Mouse (Mus musculus): ENCODE data around the gene Ankrd13a. TPM values are rescaled to one million over a fixed set of nuclear protein-coding genes. Genes with fewer than 3 reads are reported as not detected.

Ankrd13a gene
- polyA plus RNA-seq (2017; shearing (Covaris generic)) = 10 to 100 TPM; 18.9 to 22.4 (median 21.2) TPM

GRCm38 (mm10) chr5:114774403-114775051, at the start of gene Ankrd13a:
Gene Ankrd13a (plus strand): TSS chr5:114774677.
- peak; percentile 78 for ATAC-seq

DNA sequence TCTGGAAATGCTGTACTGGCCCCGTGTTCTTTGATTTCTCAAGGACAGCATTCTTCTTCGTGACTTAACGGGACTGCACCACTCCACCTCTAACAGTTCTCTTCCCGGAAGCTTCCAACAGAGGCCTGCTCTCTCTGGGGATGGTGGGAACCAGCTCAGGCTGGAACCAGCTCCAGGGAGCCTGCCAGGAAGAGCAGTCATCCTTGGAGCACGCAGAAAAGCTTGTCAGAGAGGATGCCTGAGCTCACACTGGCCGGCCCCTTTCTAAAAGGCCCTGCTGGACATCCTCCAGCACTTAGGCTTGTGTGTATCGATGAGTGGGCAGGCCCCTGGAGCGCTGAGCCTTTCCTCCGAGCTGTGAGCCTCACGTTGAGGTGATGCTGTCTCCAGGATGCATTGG, 46.3 kb upstream of the Ankrd13a start:
- no peak for ATAC-seq

- no peak for ATAC-seq
Observed at GRCm38 (mm10) chr5:114730129-114730528, 44.3 kb upstream of the Ankrd13a start.

DNA sequence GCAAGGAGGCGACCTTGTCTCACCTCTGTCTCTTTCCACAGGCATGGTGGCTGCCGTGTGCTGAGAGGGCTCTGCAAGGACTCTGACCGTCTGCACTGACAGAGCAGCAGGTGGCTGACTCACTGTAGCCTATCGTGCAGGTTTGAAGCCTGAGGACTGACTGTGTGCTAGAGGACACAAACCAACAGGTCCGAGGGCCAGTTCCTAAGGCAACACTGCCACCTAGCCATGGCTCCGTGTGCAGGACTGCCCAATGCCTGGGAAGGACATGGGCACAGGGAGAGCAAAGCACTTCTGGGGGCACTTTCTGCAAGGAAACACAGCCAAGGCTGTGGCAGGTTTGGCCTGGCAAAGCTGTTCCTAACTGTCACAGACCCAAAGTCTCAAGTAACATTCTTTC, 43.0 kb upstream of the Ankrd13a start:
- ATAC-seq = no peak

DNA sequence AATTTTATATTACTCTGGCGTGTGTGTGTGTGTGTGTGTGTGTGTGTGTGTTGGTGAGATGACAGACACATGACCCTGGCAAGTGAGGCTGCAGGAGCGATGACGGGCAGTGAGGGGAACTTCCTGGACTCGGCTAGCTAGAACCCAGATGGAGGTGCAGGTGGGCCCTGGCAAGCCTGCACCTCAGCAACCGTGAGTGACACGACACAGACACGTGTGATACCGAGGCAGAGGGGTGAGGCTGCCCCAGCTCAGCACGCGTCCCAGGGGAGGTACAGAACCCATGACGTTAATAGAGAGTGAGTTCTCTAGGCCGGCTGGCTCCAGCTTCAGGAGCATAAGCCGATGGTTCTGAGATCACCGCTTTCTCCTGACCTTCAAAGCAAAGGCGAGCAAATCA, 42.5 kb upstream of the Ankrd13a start:
- no peak for ATAC-seq

DNA sequence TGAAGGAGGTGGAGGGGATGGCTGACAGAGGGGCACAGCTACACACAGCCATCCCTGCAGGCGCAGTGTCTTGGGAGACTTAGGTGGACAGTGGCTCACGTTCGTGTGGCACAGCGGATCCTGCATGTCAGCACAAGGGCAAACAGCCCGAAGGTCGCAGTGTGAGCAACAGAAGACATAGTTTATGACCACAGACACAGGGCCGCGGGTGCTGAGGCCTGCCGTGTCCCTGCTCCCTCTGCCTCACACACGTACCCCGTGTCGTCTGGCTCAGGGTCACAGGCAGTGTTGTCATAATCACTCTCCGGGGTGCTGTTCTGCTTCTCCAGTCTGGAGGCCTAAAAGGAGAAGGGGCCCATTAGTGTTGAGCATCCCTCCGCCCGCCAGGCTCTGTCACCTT, 40.9 kb upstream of the Ankrd13a start:
- no peak for ATAC-seq

GRCm38 (mm10) chr5:114737090-114737887, 37.2 kb upstream of the Ankrd13a start:
- ATAC-seq = no peak

DNA sequence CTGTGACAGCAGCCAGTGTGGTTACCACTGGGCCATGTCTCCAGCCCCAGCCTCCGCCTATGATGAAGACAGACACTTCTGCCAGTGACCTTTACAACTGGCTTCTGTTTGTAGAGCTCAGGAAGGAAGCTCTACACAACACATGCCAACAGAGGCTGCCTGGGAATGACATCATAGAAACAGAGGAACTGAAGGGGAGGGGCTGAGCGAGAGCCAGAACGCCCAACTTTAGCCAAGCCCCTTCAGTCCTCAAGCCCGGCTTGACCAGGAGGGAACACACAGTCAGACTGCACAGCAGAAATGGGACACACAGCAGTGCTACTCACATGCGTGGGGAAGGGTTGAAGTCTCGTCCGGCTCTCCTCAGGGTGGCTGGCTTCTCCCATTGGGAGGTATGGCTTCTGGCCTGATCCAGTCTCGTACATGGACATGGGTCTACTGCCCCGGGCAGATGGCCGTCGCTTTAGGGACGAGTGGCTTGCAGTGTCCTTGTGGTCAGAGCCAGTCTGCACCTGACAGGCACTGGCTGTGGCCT, 35.7 kb upstream of the Ankrd13a start:
- no peak for ATAC-seq

DNA sequence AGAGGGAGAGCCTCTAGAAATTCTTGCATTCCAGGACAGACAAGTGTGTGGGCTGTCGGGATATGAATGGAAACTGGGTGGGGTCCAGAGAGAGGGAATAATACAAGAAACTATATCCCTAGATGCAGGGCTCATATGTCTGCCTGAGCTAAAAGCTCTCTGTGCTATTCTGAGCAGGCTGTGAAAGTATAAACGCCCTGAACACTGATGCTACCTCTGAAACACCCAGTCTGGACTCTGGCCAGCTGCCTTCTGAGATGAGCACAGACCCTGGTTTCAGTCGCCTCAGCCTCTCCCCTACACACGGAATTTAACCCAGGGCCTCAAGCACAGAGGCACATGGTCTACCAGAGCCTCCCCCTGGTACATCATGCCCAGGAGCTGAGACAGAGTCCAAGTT, 33.9 kb upstream of the Ankrd13a start:
- no peak for ATAC-seq

DNA sequence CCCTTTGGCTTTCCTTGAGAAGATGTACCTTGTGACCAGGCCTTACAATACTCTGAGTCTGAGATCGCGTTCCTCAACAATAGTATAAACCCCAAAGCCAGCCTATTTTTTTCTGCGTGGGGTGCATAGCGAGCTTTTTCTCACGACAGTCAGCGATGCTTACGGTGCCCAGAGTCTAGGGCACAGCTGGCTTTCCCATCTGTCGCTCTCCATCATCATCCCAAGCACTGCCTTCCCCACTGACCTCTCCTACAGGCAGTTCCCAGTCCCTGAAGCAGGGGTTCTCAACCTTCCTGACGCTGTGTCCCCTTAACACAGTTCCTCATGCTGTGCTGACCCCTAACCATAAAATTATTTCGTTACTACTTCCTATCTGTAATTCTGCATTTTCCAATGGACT, 31.9 kb upstream of the Ankrd13a start:
- ATAC-seq = no peak

GRCm38 (mm10) chr5:114742998-114743696, 31.3 kb upstream of the Ankrd13a start:
- ATAC-seq = no peak

DNA sequence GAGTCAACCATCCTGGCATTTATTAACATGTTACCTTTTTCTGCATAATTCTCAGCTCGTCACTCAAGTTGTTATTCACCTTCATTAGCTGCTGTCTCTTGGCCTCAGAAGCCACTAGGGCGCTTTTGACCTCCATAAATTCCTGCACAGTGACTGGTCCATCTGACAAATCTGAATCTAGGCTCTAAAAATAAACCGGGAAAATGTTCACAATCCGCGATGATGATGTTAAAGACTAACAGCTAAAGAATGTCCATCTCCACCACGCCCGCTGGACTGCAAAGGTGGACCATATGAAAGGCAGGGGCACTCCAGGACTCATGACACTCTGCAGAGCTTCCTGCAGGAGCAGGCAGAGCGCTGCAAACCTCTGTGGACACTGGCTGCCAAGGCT, 30.8 kb upstream of the Ankrd13a start:
- ATAC-seq = no peak

GRCm38 (mm10) chr5:114745581-114745980, 28.9 kb upstream of the Ankrd13a start:
- ATAC-seq = no peak

DNA sequence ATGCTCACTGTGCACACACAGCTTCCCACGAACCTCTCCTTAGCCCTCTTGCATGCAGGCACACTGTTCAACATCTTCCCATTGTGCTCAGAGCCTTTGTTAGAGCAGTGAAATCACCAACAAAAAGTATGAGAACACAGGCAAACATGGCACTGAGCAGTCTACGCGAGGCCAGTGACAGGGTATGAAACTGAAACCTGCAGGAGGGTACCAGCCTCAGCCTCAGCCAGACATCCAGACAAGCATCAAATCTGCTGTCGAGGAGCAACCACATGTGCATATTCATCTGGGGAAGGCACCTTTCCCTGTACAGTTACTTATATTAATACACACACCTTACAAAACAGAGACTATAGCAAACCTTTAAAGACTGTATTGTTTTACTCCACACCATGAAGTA, 27.6 kb upstream of the Ankrd13a start:
- no peak for ATAC-seq

DNA sequence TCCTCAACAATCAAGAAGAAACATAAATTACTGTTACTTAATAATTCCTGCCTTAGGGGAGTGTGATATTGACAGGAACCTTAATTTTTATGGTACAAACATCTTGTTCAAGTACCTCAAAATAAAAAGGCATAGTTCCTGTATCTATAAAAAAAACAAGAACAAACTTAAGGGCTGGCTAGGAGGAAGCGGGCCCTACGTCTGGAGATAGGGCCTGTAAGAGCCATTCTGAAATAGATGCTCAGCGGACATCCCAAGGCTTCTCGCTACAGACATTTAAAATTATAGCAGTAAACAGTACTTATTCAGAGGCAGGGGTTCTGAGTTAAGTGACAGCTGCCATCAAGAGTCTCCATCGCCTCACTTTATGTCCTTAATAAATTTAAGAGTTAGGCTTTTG, 27.0 kb upstream of the Ankrd13a start:
- no peak for ATAC-seq

DNA sequence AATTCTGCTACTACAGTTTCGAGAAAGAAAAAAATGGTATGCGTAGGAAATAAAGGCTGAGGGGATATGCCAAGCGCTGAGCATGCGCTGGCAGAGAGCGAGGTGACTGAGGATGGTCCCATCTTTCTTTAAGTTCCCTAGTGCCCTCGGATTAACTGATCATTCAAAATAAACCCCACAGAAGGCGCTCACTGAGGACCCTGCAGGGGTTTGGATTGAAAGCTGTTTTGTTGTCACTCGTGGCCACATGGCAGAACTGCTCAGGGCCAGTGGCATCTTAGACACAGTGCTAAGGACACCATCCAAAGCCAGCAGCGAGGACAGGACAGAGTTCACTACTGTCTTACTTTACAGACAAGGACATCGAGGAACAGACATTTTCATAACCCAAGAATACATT, 24.2 kb upstream of the Ankrd13a start:
- no peak for ATAC-seq

DNA sequence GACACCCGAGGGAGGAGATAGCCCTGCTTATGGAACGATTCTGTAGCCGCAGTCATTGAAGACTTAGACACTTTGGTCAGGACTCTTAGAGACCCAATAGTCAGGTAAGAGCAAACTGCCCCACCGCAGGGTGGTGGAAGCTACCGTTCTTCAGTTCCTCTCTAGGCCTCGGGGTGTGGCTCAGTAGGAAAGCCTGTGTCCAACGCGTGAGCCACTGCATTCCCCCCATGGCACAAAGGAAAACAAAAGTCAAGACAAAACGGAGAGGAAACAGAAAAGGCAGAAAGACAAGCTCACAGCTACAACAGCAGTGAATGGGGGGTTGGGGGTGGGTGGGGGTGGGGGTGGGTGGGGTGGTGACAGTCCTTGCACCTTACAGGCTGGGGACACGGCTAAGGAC, 22.1 kb upstream of the Ankrd13a start:
- ATAC-seq = no peak

DNA sequence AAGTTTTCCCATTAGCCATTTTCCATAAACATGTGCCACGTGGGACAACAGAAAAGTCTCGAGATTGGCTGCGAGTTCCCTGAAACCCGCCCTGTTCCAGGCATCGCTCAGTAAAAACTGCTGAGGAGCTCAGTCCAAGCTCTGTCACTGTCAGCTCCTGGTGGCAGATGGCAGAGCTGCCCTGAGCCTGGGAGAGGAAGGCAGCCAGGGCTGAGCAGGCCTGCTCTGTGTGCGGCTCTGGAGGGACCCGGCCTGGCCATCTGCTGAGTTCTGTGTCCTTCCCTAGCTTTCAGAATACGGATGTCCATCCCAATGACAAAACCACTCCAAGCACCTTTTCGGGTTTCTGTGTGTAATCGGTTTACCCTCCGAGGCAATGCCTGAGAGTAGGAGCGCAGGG, 21.1 kb upstream of the Ankrd13a start:
- no peak for ATAC-seq

GRCm38 (mm10) chr5:114759536-114760090, 14.9 kb upstream of the Ankrd13a start:
- no peak for ATAC-seq

- ATAC-seq = no peak
Observed at GRCm38 (mm10) chr5:114761980-114762379, 12.5 kb upstream of the Ankrd13a start.

- ATAC-seq = no peak
Observed at GRCm38 (mm10) chr5:114764812-114765735, 9.4 kb upstream of the Ankrd13a start.

- no peak for ATAC-seq
Observed at GRCm38 (mm10) chr5:114766686-114767085, 7.8 kb upstream of the Ankrd13a start.
